Mouse (Mus musculus): Measurements from ENCODE around the gene Ercc4.

DNA sequence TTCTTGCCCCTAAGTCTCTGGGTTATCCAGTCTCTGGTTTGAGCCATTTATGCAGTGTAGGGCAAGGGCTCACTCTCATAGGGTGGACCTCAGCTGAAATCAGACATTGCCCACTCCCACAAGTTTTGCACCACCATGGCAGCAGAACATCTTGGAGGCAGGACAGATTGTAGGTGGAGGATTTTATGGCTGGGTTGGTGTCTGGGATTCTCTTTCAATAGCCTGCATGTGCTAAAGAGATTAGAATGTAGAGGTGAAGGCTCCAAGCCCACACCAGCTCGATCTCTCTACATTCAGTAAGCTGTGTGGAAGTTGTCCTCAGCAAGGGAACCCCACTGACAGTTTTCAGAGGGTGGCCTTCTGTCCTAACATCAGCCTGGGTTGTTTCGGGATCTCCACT lies 5.3 kb downstream of the Ercc4 start:
- no peak for TF ChIP-seq GATA1 (IDR thresholded peaks at IDR 0.05; ENCODE audit: borderline replicate concordance, low read length)
- no peak for TF ChIP-seq FLI1 (IDR thresholded peaks at IDR 0.05; ENCODE audit: low read length)

All from megakaryocyte, embryonic 14.5 days (primary cell).